Mouse (Mus musculus) stomach, embryonic 14.5 days (tissue): Measurements from ENCODE around the gene Aacs. TPM values are rescaled to one million over a fixed set of nuclear protein-coding genes. Genes with fewer than 3 reads are reported as not detected.
"Not testable (repeated sequence)": the region's sequence is repeated elsewhere in the genome, so short reads cannot be mapped to it uniquely, and the experiment has no call there.

ENCODE experiments used
- ATAC-seq: fragments of 200-750 bp; cut with Nextera tagmentation; 2 replicates; pipeline ENCODE4 v1.8.0; 2017; ENCODE audit warnings: low read depth, moderate TSS enrichment; ENCODE audit not compliant: insufficient number of reproducible peaks, insufficient read depth, low FRiP score
- H3K27ac ChIP-seq: fragments of 300-500 bp; sonication (generic); 2 replicates; pipeline ENCODE4 v1.5.1; 2014; ENCODE audit warnings: mild to moderate bottlenecking, low read length, moderate library complexity, mixed read lengths
- H3K27me3 ChIP-seq: fragments of 300-500 bp; sonication (generic); 2 replicates; pipeline ENCODE4 v1.6.1; 2014; ENCODE audit warnings: low read length, control low read depth, mixed read lengths; ENCODE audit not compliant: control insufficient read depth, insufficient read depth
- H3K36me3 ChIP-seq: fragments of 300-500 bp; sonication (generic); 2 replicates; pipeline ENCODE4 v1.6.1; 2014; ENCODE audit warnings: mild to moderate bottlenecking, control low read depth, low read length, moderate library complexity, mixed read lengths; ENCODE audit not compliant: control insufficient read depth, insufficient read depth
- H3K4me1 ChIP-seq: fragments of 300-500 bp; sonication (generic); 2 replicates; pipeline ENCODE4 v1.6.1; 2014; ENCODE audit warnings: low read length, control low read depth, mixed read lengths; ENCODE audit not compliant: control insufficient read depth, insufficient read depth
- H3K4me2 ChIP-seq: fragments of 300-500 bp; sonication (generic); replicated peaks from 2 replicates; pipeline ENCODE4 v1.6.1; 2014; ENCODE audit warnings: low read depth, low read length, control low read depth
- H3K4me3 ChIP-seq: fragments of 300-500 bp; sonication (generic); 2 replicates; pipeline ENCODE4 v1.5.1; 2014; ENCODE audit warnings: low read depth, low read length, control low read depth
- H3K9ac ChIP-seq: fragments of 300-500 bp; sonication (generic); replicated peaks from 2 replicates; pipeline ENCODE4 v1.6.1; 2014; ENCODE audit warnings: low read depth, mild to moderate bottlenecking, control low read depth, low read length, moderate library complexity, mixed read lengths
- H3K9me3 ChIP-seq: fragments of 300-500 bp; sonication (generic); 2 replicates; pipeline ENCODE4 v1.6.1; 2016; ENCODE audit warnings: low read depth, low read length, control low read depth; ENCODE audit not compliant: control insufficient read depth
- WGBS: fragments of 180-500 bp; shearing (Covaris S2); extraction: QIAGEN DNeasy Blood & Tissue Kit; methylation state at CpG from one replicate; pipeline ENCODE4 v1.1.7; 2014; 5-methylcytosine and 5-hydroxymethylcytosine counted together
- polyA plus RNA-seq: library from polyadenylated mRNA; unstranded; fragments of >200 nt; fragmentation: Nextera tagmentation; extraction: Ambion mirVana; gene quantifications from 2 replicates; pipeline ENCODE4 v1.2.1, GENCODE M21; 2014

The Aacs gene
- 45.6 and 50.9 TPM in 2 replicates for polyA plus RNA-seq

- Histone ChIP-seq H3K9me3 (no peaks in the 10 kb centered on the region), H3K36me3 (no peaks in the 10 kb centered on the region), H3K4me1 (peaks cover 21% of the 10 kb centered on the region), H3K27ac (peak within 1 kb of the TSS; percentile 71; the same call in 1 of the 2 replicates), H3K9ac (peak within 1 kb of the TSS; percentile 58), H3K4me3 (peak within 1 kb of the TSS; percentile 81), H3K27me3 (no peaks in the 10 kb centered on the region), H3K4me2 (peak within 1 kb of the TSS; percentile 85)
- WGBS: under 1% methylated on average over 60 of the region's 60 CpGs
- ATAC-seq: peak; percentile 93
These were observed at the start of gene Aacs for GRCm38 (mm10) chr5:125475601-125476285. Gene Aacs (plus strand): TSS chr5:125475814.

- Histone ChIP-seq H3K9me3 (no peaks in the 10 kb centered on the region), H3K4me2 (no peak overlapping the region), H3K27ac (no peak overlapping the region), H3K36me3 (peaks cover 92% of the 10 kb centered on the region), H3K4me1 (no peaks in the 10 kb centered on the region), H3K4me3 (no peak overlapping the region), H3K9ac (no peak overlapping the region), H3K27me3 (no peaks in the 10 kb centered on the region)
- WGBS: 94% methylated on average over 10 of the region's 10 CpGs
- ATAC-seq: no peak
These were observed 49.3 kb upstream of the Aacs start for GRCm38 (mm10) chr5:125426343-125426742.

GRCm38 (mm10) chr5:125432324-125432723 lies 43.3 kb upstream of the Aacs start:
- not testable (repeated sequence) for H3K9me3 ChIP-seq, H3K4me1 ChIP-seq, H3K9ac ChIP-seq, H3K4me2 ChIP-seq, H3K27me3 ChIP-seq, ATAC-seq, H3K27ac ChIP-seq, H3K4me3 ChIP-seq
- 93% methylated on average over 2 of the region's 2 CpGs for WGBS
- H3K36me3 ChIP-seq: peaks cover 39% of the 10 kb centered on the region

- Histone ChIP-seq H3K27me3 (no peaks in the 10 kb centered on the region), H3K27ac (no peak within 1 kb of the TSS; the same call in 1 of the 2 replicates), H3K4me3 (peak within 1 kb of the TSS; percentile 87), H3K4me1 (peaks cover 7% of the 10 kb centered on the region), H3K9ac (peak within 1 kb of the TSS; percentile 93), H3K36me3 (peaks cover 25% of the 10 kb centered on the region), H3K9me3 (no peaks in the 10 kb centered on the region), H3K4me2 (peak within 1 kb of the TSS; percentile 87)
- peak; percentile 97 for ATAC-seq
- under 1% methylated on average over 46 of the region's 46 CpGs for WGBS
These were observed 41.7 kb upstream of the Aacs start, which contains the start of gene Dhx37 for GRCm38 (mm10) chr5:125433793-125434337. Gene Dhx37 (minus strand): TSS chr5:125434121.

GRCm38 (mm10) chr5:125434347-125434746 lies 41.3 kb upstream of the Aacs start:
- ATAC-seq, H3K9ac ChIP-seq, H3K27ac ChIP-seq, H3K4me1 ChIP-seq, H3K9me3 ChIP-seq, H3K27me3 ChIP-seq: not testable (repeated sequence)
- peak overlapping the region; percentile 87 for H3K4me2 ChIP-seq
- peak overlapping the region; percentile 87; the same call in 1 of the 2 replicates for H3K4me3 ChIP-seq
- peaks cover 20% of the 10 kb centered on the region for H3K36me3 ChIP-seq
- 59% methylated on average over 15 of the region's 15 CpGs for WGBS

GRCm38 (mm10) chr5:125440583-125441233 lies 34.9 kb upstream of the Aacs start:
- Histone ChIP-seq H3K9ac (peak overlapping the region; percentile 78), H3K4me1 (no peaks in the 10 kb centered on the region), H3K27ac (peak overlapping the region; percentile 61; the same call in 1 of the 2 replicates), H3K27me3 (no peaks in the 10 kb centered on the region), H3K9me3 (no peaks in the 10 kb centered on the region), H3K36me3 (no peaks in the 10 kb centered on the region), H3K4me3 (peak overlapping the region; percentile 96), H3K4me2 (peak overlapping the region; percentile 88)
- 6% methylated on average over 7 of the region's 7 CpGs for WGBS
- ATAC-seq: no peak

GRCm38 (mm10) chr5:125441234-125442114 lies 34.1 kb upstream of the Aacs start, which contains the start of gene Bri3bp:
Gene Bri3bp (plus strand): TSS chr5:125441568.
- no peaks in the 10 kb centered on the region for H3K27me3 ChIP-seq
- under 1% methylated on average over 74 of the region's 97 CpGs for WGBS
- H3K4me3 ChIP-seq: peak within 1 kb of the TSS; percentile 96
- peak within 1 kb of the TSS; percentile 78 for H3K9ac ChIP-seq
- no peaks in the 10 kb centered on the region for H3K4me1 ChIP-seq
- peak within 1 kb of the TSS; percentile 88 for H3K4me2 ChIP-seq
- no peaks in the 10 kb centered on the region for H3K36me3 ChIP-seq
- peak within 1 kb of the TSS; percentile 66; the same call in 1 of the 2 replicates for H3K27ac ChIP-seq
- no peaks in the 10 kb centered on the region for H3K9me3 ChIP-seq
- ATAC-seq: peak; percentile 93
